Mouse (Mus musculus) kidney, adult 2 months (tissue): ENCODE results near the gene Spryd3. TPM values are rescaled to one million over a fixed set of nuclear protein-coding genes. Genes with fewer than 3 reads are reported as not detected.

Experiments
- DNase-seq: peaks from one replicate; pipeline ENCODE4 v3.0.0; 2021
- H3K27ac ChIP-seq: fragments of 200-500 bp; 2 replicates; pipeline ENCODE4 v1.5.1; 2012; ENCODE audit warnings: low read depth, low read length, control low read depth, inconsistent platforms; ENCODE audit not compliant: insufficient read depth
- H3K27me3 ChIP-seq: fragments of 200-500 bp; replicated peaks from 2 replicates; pipeline ENCODE4 v1.6.1; 2012; ENCODE audit warnings: mild to moderate bottlenecking, moderate library complexity, low read length, inconsistent platforms; ENCODE audit not compliant: control insufficient read depth, insufficient read depth
- H3K36me3 ChIP-seq: fragments of 200-500 bp; 2 replicates; pipeline ENCODE4 v1.6.1; 2012; ENCODE audit warnings: mild to moderate bottlenecking, moderate library complexity, low read length, inconsistent platforms; ENCODE audit not compliant: control insufficient read depth, insufficient read depth
- H3K4me1 ChIP-seq: fragments of 200-500 bp; 2 replicates; pipeline ENCODE4 v1.6.1; 2011; ENCODE audit warnings: low read length; ENCODE audit not compliant: control insufficient read depth, insufficient read depth
- H3K4me3 ChIP-seq: fragments of 200-500 bp; 2 replicates; pipeline ENCODE4 v1.5.1; 2011; ENCODE audit warnings: mild to moderate bottlenecking, low read depth, low read length, control low read depth; ENCODE audit not compliant: insufficient read depth
- CTCF ChIP-seq: fragments of 200-500 bp; conservative IDR thresholded peaks from 2 replicates; pipeline ENCODE4 v1.5.1; 2011; ENCODE audit warnings: low read depth, mild to moderate bottlenecking, control low read depth, low read length, moderate library complexity, mixed read lengths; ENCODE audit not compliant: insufficient read depth, insufficient read length
- POLR2A ChIP-seq: fragments of 200-500 bp; IDR thresholded peaks from one replicate; pipeline ENCODE4 v1.6.1; 2011; ENCODE audit warnings: low read depth, low read length, control low read depth
- WGBS: fragments of 180-500 bp; shearing (Covaris S2); methylation state at CpG from one replicate; pipeline ENCODE4 v1.1.7; 2018; 5-methylcytosine and 5-hydroxymethylcytosine counted together
- polyA plus RNA-seq: library from polyadenylated mRNA; depleted of rRNA; stranded (reverse); fragments of >200 nt; gene quantifications from 2 replicates; pipeline ENCODE4 v1.2.3, GENCODE M21; 2012

Gene Spryd3
- polyA plus RNA-seq, 1 experiment: 30.1 TPM

DNA sequence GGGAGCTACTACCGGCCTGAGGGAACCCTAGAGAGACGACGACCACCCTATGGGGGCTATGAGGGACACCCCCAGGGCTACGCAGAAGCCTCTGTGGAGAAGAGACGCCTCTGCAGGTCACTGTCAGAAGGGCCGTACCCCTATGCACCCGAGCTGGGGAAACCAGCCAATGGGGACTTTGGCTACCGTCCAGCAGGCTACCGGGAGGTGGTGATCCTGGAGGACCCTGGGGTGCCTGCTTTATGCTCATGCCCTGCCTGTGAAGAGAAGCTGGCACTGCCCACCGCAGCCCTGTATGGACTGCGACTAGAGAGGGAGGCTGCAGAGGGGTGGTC lies 24.6 kb downstream of the Spryd3 start:
- no peaks in the 10 kb centered on the region for H3K27me3 ChIP-seq
- TF ChIP-seq CTCF: no peak
- no peak for TF ChIP-seq POLR2A
- 72% methylated on average over 11 of the region's 11 CpGs for WGBS
- no peak overlapping the region for H3K27ac ChIP-seq
- no peak for DNase-seq
- H3K36me3 ChIP-seq: peaks cover 17% of the 10 kb centered on the region
- peaks cover 21% of the 10 kb centered on the region; the same call in 1 of the 2 replicates for H3K4me1 ChIP-seq
- H3K4me3 ChIP-seq: no peak overlapping the region

DNA sequence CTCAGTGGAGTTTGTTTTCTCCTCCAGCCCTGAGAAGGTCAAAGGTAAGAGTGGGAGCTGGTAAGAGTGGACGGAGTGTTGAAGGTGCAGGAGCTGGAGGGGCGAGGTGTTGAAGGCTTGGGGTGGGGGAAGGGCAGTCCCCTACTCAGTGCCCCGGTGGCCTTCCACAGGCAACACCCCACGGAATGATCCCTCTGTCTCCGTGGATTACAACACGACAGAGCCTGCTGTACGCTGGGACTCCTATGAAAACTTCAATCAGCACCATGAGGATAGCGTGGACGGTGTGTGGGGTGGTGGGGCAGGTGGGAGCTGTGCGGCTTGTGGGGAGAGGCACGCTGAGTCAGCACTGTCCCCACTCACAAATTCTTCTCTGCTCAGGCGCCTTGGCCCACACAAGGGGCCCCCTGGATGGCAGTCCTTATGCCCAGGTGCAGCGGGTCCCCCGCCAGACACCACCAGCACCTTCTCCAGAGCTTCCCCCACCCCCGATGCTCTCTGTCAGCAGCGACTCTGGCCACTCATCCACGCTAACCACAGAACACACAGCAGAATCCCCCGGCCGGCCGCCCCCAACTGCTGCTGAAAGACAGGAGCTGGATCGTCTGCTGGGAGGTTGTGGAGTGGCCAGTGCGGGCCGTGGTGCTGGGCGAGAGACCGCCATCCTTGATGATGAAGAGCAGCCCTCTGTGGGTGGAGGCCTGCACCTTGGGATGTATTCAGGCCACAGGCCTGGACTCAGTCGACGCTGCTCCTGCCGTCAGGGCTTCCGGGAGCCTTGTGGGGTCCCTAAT lies 25.1 kb downstream of the Spryd3 start:
- TF ChIP-seq CTCF (no peak), POLR2A (no peak)
- Histone ChIP-seq H3K4me1 (peaks cover 23% of the 10 kb centered on the region; the same call in 1 of the 2 replicates), H3K36me3 (peaks cover 16% of the 10 kb centered on the region), H3K4me3 (no peak overlapping the region), H3K27me3 (no peaks in the 10 kb centered on the region), H3K27ac (no peak overlapping the region)
- 74% methylated on average over 29 of the region's 29 CpGs for WGBS
- DNase-seq: no peak

GRCm38 (mm10) chr15:102110271-102110670 lies 25.8 kb downstream of the Spryd3 start:
- peaks cover 23% of the 10 kb centered on the region; the same call in 1 of the 2 replicates for H3K4me1 ChIP-seq
- H3K27ac ChIP-seq: no peak overlapping the region
- H3K27me3 ChIP-seq: no peaks in the 10 kb centered on the region
- H3K36me3 ChIP-seq: peaks cover 16% of the 10 kb centered on the region
- TF ChIP-seq CTCF (no peak), POLR2A (no peak)
- 63% methylated on average over 7 of the region's 7 CpGs for WGBS
- DNase-seq: no peak
- no peak overlapping the region for H3K4me3 ChIP-seq

DNA sequence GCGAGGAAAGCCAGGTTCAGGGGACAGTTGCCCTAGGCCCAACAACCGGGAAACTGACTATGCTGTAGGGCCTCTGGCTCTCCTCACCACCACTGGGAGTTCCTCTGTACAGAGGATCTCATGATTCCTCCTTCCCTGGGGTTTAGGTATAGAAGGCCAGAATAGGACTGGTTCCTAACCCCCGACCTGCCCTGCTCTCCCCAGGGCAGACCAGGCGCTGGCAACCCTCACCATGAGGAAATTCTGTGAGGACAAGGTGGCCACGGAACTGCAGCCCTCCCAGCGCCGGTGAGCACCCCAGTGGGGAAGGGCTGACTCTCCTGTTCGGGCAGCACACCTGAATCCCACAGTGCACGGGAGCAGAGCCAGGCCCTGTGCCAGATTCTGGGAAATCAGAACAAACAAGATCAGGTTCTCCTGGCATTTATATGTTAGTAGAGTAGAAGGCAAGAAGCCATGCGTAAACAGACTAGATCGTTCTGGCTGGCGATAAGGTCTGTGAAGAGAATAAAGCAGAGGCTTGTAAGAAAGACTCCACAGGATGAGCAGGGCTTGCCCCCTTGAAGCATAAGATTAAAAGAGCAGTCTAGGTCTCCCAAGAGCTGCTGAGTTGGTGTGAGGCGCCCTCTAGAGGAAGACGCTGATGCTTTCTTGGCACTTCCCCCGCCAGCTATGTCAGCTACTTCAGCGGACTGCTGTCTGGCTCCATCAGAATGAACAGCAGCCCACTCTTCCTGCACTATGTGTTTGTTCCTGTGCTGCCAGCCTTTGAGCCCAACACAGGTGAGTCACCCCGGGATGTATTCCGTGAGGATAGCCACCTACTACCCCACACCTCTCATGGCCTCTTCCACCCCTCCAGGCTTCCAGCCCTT lies 27.1 kb downstream of the Spryd3 start:
- Histone ChIP-seq H3K4me3 (no peak overlapping the region), H3K4me1 (peaks cover 28% of the 10 kb centered on the region; the same call in 1 of the 2 replicates), H3K36me3 (peaks cover 14% of the 10 kb centered on the region), H3K27ac (peak overlapping the region; percentile 15), H3K27me3 (no peaks in the 10 kb centered on the region)
- peak; percentile 84 for DNase-seq
- TF ChIP-seq CTCF (peak; percentile 75), POLR2A (no peak)
- 37% methylated on average over 18 of the region's 18 CpGs for WGBS

DNA sequence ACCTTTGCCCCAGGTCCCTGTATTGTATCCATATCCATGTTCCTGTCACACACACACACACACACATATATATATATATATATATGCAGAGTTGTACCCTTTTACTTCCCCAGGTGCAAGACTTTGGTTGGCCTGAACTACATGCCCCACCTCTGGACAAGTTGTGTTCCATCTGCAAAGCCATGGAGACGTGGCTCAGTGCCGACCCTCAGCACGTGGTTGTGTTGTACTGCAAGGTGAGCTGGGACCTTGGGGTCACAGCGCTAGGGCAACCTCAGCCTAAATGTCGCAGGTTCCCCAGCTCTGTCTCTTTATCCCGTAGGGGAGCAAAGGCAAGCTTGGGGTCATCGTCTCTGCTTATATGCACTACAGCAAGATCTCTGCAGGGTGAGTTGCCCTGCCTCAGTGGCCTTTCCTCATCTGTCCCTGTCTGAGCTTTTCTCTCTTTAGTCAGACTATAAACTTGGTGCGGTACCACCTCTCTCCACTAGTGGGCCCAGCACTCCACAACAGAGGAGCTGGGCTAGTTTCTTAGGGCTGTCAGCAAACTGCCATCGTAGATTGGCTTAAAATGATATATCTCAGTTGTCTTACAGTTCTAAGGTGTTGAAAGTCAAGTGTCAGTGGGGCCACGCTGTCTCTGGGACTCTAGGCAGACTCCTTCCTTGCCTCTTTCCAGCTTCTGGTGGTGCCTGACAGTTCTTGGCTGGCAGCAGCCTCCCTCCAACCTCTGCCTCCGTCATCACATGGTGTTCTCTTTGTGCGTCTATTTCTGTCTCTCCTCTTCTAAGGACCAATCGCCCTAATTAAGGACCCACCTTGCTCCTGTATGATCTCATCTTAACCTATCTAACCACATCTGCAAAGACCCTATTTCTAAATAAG lies 28.1 kb downstream of the Spryd3 start:
- TF ChIP-seq CTCF (peak; percentile 70), POLR2A (no peak)

GRCm38 (mm10) chr15:102106754-102107456 lies 29.1 kb downstream of the Spryd3 start:
- no peak for TF ChIP-seq POLR2A
- no peak for TF ChIP-seq CTCF

More for the DNA sequence above, 28.1 kb downstream of the Spryd3 start:
- Histone ChIP-seq H3K36me3 (peaks cover 12% of the 10 kb centered on the region), H3K27ac (peak overlapping the region; percentile 15; the same call in 1 of the 2 replicates), H3K27me3 (no peaks in the 10 kb centered on the region), H3K4me3 (no peak overlapping the region), H3K4me1 (peaks cover 37% of the 10 kb centered on the region; the same call in 1 of the 2 replicates)
- peak; percentile 73 for DNase-seq
- 38% methylated on average over 13 of the region's 13 CpGs for WGBS

More at GRCm38 (mm10) chr15:102106754-102107456, 29.1 kb downstream of the Spryd3 start:
- 53% methylated on average over 38 of the region's 38 CpGs for WGBS
- peaks cover 9% of the 10 kb centered on the region for H3K36me3 ChIP-seq
- no peak for DNase-seq
- H3K27me3 ChIP-seq: no peaks in the 10 kb centered on the region
- no peak overlapping the region for H3K27ac ChIP-seq
- H3K4me1 ChIP-seq: peaks cover 44% of the 10 kb centered on the region
- peak overlapping the region; percentile 42; the same call in 1 of the 2 replicates for H3K4me3 ChIP-seq
